Mouse (Mus musculus) gastrocnemius, postnatal 36 days (tissue): ENCODE measurements around the gene Ctdsp1. TPM values are rescaled to one million over a fixed set of nuclear protein-coding genes. Genes with fewer than 3 reads are reported as not detected.

Source experiments
- DNase-seq, 2 experiments: peaks; one replicate each; pipeline ENCODE4 v3.0.0; 2022
- intact Hi-C: fragments of 180-260 bp; cut with DNase I; formaldehyde crosslinking; loops from one replicate; pipeline ENCODE4 v1.15.1; 2025
- microRNA-seq, 2 experiments: library from miRNA; unstranded; fragments of <30 nt; microRNA quantifications; one replicate each; pipeline ENCODE4 v1.2.0; 2021
- total RNA-seq, 2 experiments: library from RNA; stranded (reverse); gene quantifications; 2 replicates each; pipeline ENCODE4 v1.2.3; 2021

Ctdsp1 gene
- total RNA-seq, 2 experiments from 2014 or later = 82.2 to 97.4 TPM

GRCm38 (mm10) chr1:74437702-74438427, 46.6 kb downstream of the Ctdsp1 start:
- DNase-seq = no peak
- intact Hi-C loops = loop anchor here (5.0 kb wide), 1 partner anchor 36 kb away; no protein-coding TSS in a partner anchor

- no peak for DNase-seq
- intact Hi-C loops = loop anchor here (5.0 kb wide), 1 partner anchor 37 kb away; no protein-coding TSS in a partner anchor
Measured at GRCm38 (mm10) chr1:74439166-74439876, 48.0 kb downstream of the Ctdsp1 start.

GRCm38 (mm10) chr1:74444538-74444937, 53.2 kb downstream of the Ctdsp1 start:
- intact Hi-C loops = no loop called here
- DNase-seq = no peak

Small RNA genes lying within 50 kb of the gene (microRNA-seq; reads per million reads assigned to microRNA genes)
- 29,745 to 34,761 reads per million in 2 experiments for gene Mir26b

Other genes with a start within 250 kb of the Ctdsp1 start
- not detected for gene Cxcr2, start 237.5 kb upstream of the Ctdsp1 start, total RNA-seq
- not detected for gene Cxcr1, start 196.9 kb upstream of the Ctdsp1 start, total RNA-seq
- gene Arpc2, start 155.4 kb upstream of the Ctdsp1 start, total RNA-seq = 10 to 100 TPM; 56.1 to 65.1 TPM
- gene Gpbar1, start 113.0 kb upstream of the Ctdsp1 start, total RNA-seq = not detected
- 10 to 100 TPM; 64.7 to 71.3 TPM for gene Aamp, start 106.8 kb upstream of the Ctdsp1 start, total RNA-seq
- 10 to 100 TPM; 53.4 to 54.8 TPM for gene Pnkd, start 106.6 kb upstream of the Ctdsp1 start, total RNA-seq
- 10 to 100 TPM; 23.0 to 28.8 TPM for gene Tmbim1, start 85.9 kb upstream of the Ctdsp1 start, total RNA-seq
- gene Catip, start 29.4 kb upstream of the Ctdsp1 start, total RNA-seq = under 1 TPM in 1 of 2 experiments, not detected in 1; 0.12 TPM
- gene Slc11a1, start 16.3 kb upstream of the Ctdsp1 start, total RNA-seq = 1 to 10 TPM; 3.0 to 3.9 TPM
- not detected for gene Vil1, start 17.9 kb downstream of the Ctdsp1 start, total RNA-seq
- gene Cnot9, start 114.5 kb downstream of the Ctdsp1 start, total RNA-seq = 10 to 100 TPM; 11.1 to 11.6 TPM
- 10 to 100 TPM; 52.2 to 73.6 TPM for gene Plcd4, start 151.4 kb downstream of the Ctdsp1 start, total RNA-seq
- 1 to 10 TPM; 7.8 to 8.8 TPM for gene Usp37, start 152.8 kb downstream of the Ctdsp1 start, total RNA-seq
- 1 to 10 TPM; 7.1 to 7.2 TPM for gene Zfp142, start 196.7 kb downstream of the Ctdsp1 start, total RNA-seq
- gene Bcs1l, start 196.8 kb downstream of the Ctdsp1 start, total RNA-seq = 10 to 100 TPM; 17.9 to 19.6 TPM
- gene Rnf25, start 209.9 kb downstream of the Ctdsp1 start, total RNA-seq = 10 to 100 TPM; 15.1 to 17.5 TPM
- gene Stk36, start 209.9 kb downstream of the Ctdsp1 start, total RNA-seq = under 1 TPM; 0.38 to 0.39 TPM